Mouse (Mus musculus) liver, embryonic 14.5 days (tissue): ENCODE measurements around the gene Cilp2.

ENCODE experiments used
- CTCF ChIP-seq: IDR thresholded peaks from 2 replicates; pipeline ENCODE4 v1.5.1; 2016; ENCODE audit warnings: antibody characterized with exemption, low read depth, control low read depth
- EP300 ChIP-seq: IDR thresholded peaks from 2 replicates; pipeline ENCODE4 v1.6.1; 2016; ENCODE audit warnings: antibody characterized with exemption, low read depth

GRCm38 (mm10) chr8:69888244-69888866 is 868 bp upstream of the Cilp2 start:
- TF ChIP-seq CTCF (no peak), EP300 (no peak)
